Mouse (Mus musculus): ENCODE measurements around the gene Cidec. TPM values are rescaled to one million over a fixed set of nuclear protein-coding genes. Genes with fewer than 3 reads are reported as not detected.

Cidec gene
- polyA plus RNA-seq, 1 experiment from 2014 or later = not detected

GRCm38 (mm10) chr6:113396270-113397030 is 39.1 kb downstream of the Cidec start:
- Histone ChIP-seq H3K27me3 (no peaks in the 10 kb centered on the region), H3K4me2 (replicated peaks) (no peak overlapping the region), H3K36me3 (peaks cover 10% of the 10 kb centered on the region), H3K4me1 (peaks cover 19% of the 10 kb centered on the region), H3K27ac (no peak overlapping the region), H3K9me3 (no peaks in the 10 kb centered on the region), H3K9ac (no peak overlapping the region), H3K4me3 (no peak overlapping the region)
- ATAC-seq (ENCODE audit: low FRiP score, low read depth) = no peak
- WGBS = 85% methylated on average over 10 of the region's 10 CpGs

DNA sequence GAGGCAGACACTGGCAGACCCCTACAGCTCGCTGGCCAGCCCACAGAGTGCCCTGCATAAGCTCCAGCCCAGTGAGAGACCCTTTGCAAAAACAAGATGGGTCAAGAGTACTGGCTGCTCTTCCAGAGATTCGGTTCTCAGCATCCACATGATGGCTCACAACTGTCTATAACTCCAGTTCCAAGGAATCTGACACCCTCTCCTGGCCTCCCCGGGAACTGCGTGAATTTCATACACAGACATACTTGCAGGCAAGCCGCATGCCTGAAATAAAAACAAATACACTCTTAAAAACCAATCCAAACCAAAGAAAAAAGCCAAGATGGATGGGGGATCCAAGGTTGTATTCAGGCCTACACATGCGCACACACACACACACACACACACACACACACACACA is 40.1 kb downstream of the Cidec start:
- no peak overlapping the region for H3K4me2 ChIP-seq (replicated peaks)
- no peak for ATAC-seq (ENCODE audit: low FRiP score, low read depth)
- WGBS = 88% methylated on average over 6 of the region's 6 CpGs
- H3K9ac ChIP-seq = no peak overlapping the region
- H3K4me3 ChIP-seq = no peak overlapping the region
- H3K36me3 ChIP-seq = peaks cover 17% of the 10 kb centered on the region
- H3K9me3 ChIP-seq = no peaks in the 10 kb centered on the region
- no peak overlapping the region for H3K27ac ChIP-seq
- H3K27me3 ChIP-seq = no peaks in the 10 kb centered on the region
- peaks cover 19% of the 10 kb centered on the region for H3K4me1 ChIP-seq

DNA sequence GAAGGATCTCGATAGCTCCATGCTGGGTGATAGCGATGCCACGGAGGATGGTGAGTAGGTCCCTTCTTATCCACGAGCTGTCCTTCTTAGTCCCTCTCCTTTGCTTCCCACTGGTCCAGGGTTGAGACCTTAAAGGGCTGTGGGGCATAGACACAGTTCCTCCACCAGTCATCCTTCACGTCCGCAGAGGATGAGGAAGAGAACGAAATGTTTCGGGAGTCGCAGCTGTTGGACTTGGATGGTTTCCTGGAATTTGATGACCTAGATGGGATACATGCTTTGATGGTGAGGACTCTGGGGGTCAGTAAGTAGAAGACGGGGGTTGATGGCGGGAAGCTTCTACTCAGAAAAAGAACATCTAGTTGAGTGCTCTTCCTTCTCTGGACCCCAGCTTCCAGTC is 40.7 kb downstream of the Cidec start:
- ATAC-seq (ENCODE audit: low FRiP score, low read depth) = no peak
- Histone ChIP-seq H3K27me3 (no peaks in the 10 kb centered on the region), H3K4me1 (peaks cover 24% of the 10 kb centered on the region), H3K27ac (no peak overlapping the region), H3K36me3 (peaks cover 23% of the 10 kb centered on the region), H3K9me3 (no peaks in the 10 kb centered on the region), H3K4me3 (no peak overlapping the region), H3K4me2 (replicated peaks) (no peak overlapping the region), H3K9ac (no peak overlapping the region)
- 93% methylated on average over 11 of the region's 11 CpGs for WGBS

- Histone ChIP-seq H3K9ac (no peak overlapping the region), H3K27ac (no peak overlapping the region), H3K4me3 (no peak overlapping the region), H3K27me3 (no peaks in the 10 kb centered on the region), H3K9me3 (no peaks in the 10 kb centered on the region), H3K36me3 (peaks cover 32% of the 10 kb centered on the region), H3K4me2 (replicated peaks) (no peak overlapping the region), H3K4me1 (peaks cover 26% of the 10 kb centered on the region)
- ATAC-seq (ENCODE audit: low FRiP score, low read depth) = no peak
- WGBS = 87% methylated on average over 6 of the region's 6 CpGs
These were observed 41.6 kb downstream of the Cidec start for GRCm38 (mm10) chr6:113393951-113394350.

GRCm38 (mm10) chr6:113392387-113393071 is 43.0 kb downstream of the Cidec start:
- Histone ChIP-seq H3K27ac (peak overlapping the region; percentile 39; the same call in 1 of the 2 replicates), H3K36me3 (peaks cover 46% of the 10 kb centered on the region), H3K4me1 (peaks cover 26% of the 10 kb centered on the region), H3K27me3 (no peaks in the 10 kb centered on the region), H3K9me3 (no peaks in the 10 kb centered on the region), H3K4me3 (peak overlapping the region; percentile 54), H3K4me2 (replicated peaks) (peak overlapping the region; percentile 91), H3K9ac (peak overlapping the region; percentile 79)
- peak; percentile 78 for ATAC-seq (ENCODE audit: low FRiP score, low read depth)
- WGBS = under 1% methylated on average over 46 of the region's 51 CpGs

- H3K27me3 ChIP-seq = no peaks in the 10 kb centered on the region
- 0 out of 2 replicates have a peak, but pooled peaks have one; percentile 9 for ATAC-seq (ENCODE audit: low FRiP score, low read depth)
- peak overlapping the region; percentile 54 for H3K4me3 ChIP-seq
- H3K9ac ChIP-seq = peak overlapping the region; percentile 79
- peak overlapping the region; percentile 91 for H3K4me2 ChIP-seq (replicated peaks)
- no peak overlapping the region for H3K27ac ChIP-seq
- H3K36me3 ChIP-seq = peaks cover 51% of the 10 kb centered on the region
- 32% methylated on average over 10 of the region's 10 CpGs for WGBS
- no peaks in the 10 kb centered on the region for H3K9me3 ChIP-seq
- H3K4me1 ChIP-seq = peaks cover 26% of the 10 kb centered on the region
These were observed 43.6 kb downstream of the Cidec start for GRCm38 (mm10) chr6:113392015-113392386.

GRCm38 (mm10) chr6:113390715-113391114 is 44.8 kb downstream of the Cidec start:
- Histone ChIP-seq H3K36me3 (peaks cover 57% of the 10 kb centered on the region), H3K27me3 (no peaks in the 10 kb centered on the region)

GRCm38 (mm10) chr6:113388960-113389359 is 46.6 kb downstream of the Cidec start, which contains the start of gene Ttll3:
TSS of gene Ttll3 (plus strand) at chr6:113389260.
- Histone ChIP-seq H3K27ac (peak within 1 kb of the TSS; percentile 48), H3K9ac (0 out of 2 replicates have a peak within 1 kb of the TSS, but pooled peaks have one; percentile 8), H3K4me2 (replicated peaks) (no peak within 1 kb of the TSS), H3K27me3 (no peaks in the 10 kb centered on the region), H3K36me3 (peaks cover 65% of the 10 kb centered on the region), H3K4me1 (peaks cover 26% of the 10 kb centered on the region), H3K4me3 (no peak within 1 kb of the TSS), H3K9me3 (no peaks in the 10 kb centered on the region)
- WGBS = 77% methylated on average over 8 of the region's 8 CpGs
- no peak for ATAC-seq (ENCODE audit: low FRiP score, low read depth)

More at GRCm38 (mm10) chr6:113390715-113391114, 44.8 kb downstream of the Cidec start:
- Histone ChIP-seq H3K27ac (no peak overlapping the region), H3K4me3 (no peak overlapping the region), H3K9me3 (no peaks in the 10 kb centered on the region), H3K4me2 (replicated peaks) (no peak overlapping the region), H3K9ac (no peak overlapping the region), H3K4me1 (peaks cover 26% of the 10 kb centered on the region)
- WGBS = 92% methylated on average over 3 of the region's 3 CpGs
- no peak for ATAC-seq (ENCODE audit: low FRiP score, low read depth)

GRCm38 (mm10) chr6:113386025-113386424 is 49.5 kb downstream of the Cidec start:
- Histone ChIP-seq H3K4me3 (no peak overlapping the region), H3K9ac (no peak overlapping the region), H3K27me3 (no peaks in the 10 kb centered on the region), H3K36me3 (peaks cover 92% of the 10 kb centered on the region), H3K4me2 (replicated peaks) (no peak overlapping the region), H3K27ac (no peak overlapping the region), H3K9me3 (no peaks in the 10 kb centered on the region), H3K4me1 (0 out of 2 replicates have a peak, but pooled peaks cover 7% of the 10 kb centered on the region)
- WGBS = 59% methylated on average over 3 of the region's 3 CpGs
- no peak for ATAC-seq (ENCODE audit: low FRiP score, low read depth)

DNA sequence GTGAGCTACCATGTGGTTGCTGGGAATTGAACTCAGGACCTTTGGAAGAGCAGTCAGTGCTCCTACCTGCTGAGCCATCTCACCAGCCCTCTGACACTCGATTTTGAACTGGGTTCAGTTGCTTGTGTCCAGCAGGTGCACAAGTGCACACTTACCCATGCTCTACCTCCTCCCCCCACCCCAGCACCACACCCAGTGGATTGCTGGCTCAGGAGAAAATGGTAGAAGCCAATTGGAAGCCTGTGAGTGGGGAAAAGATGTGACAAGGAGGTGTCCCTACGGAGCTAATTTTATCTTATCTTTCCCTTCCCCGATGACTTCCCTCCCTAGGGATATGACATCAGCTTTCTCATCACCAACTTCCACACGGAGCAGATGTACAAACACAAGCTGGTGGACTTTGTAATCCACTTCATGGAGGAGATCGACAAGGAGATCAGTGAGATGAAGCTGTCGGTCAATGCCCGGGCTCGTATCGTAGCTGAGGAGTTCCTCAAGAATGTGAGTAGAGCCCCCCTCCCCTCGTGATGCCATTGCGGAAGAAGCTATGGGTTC is 50.3 kb downstream of the Cidec start:
- no peak for ATAC-seq (ENCODE audit: low FRiP score, low read depth)
- H3K36me3 ChIP-seq = peaks cover 92% of the 10 kb centered on the region
- H3K9ac ChIP-seq = no peak overlapping the region
- whole genome bisulfite sequencing = 90% methylated on average over 11 of the region's 11 CpGs
- no peak overlapping the region for H3K4me2 ChIP-seq (replicated peaks)
- H3K27me3 ChIP-seq = no peaks in the 10 kb centered on the region
- H3K9me3 ChIP-seq = no peaks in the 10 kb centered on the region
- 0 out of 2 replicates have a peak, but pooled peaks cover 6% of the 10 kb centered on the region for H3K4me1 ChIP-seq
- H3K4me3 ChIP-seq = no peak overlapping the region
- H3K27ac ChIP-seq = no peak overlapping the region

GRCm38 (mm10) chr6:113384351-113384927 is 51.1 kb downstream of the Cidec start:
- Histone ChIP-seq H3K9me3 (no peaks in the 10 kb centered on the region), H3K4me3 (no peak overlapping the region), H3K27ac (no peak overlapping the region), H3K27me3 (no peaks in the 10 kb centered on the region), H3K4me2 (replicated peaks) (no peak overlapping the region), H3K36me3 (peaks cover 86% of the 10 kb centered on the region), H3K4me1 (peaks cover 2% of the 10 kb centered on the region), H3K9ac (no peak overlapping the region)
- no peak for ATAC-seq (ENCODE audit: low FRiP score, low read depth)
- WGBS = 88% methylated on average over 8 of the region's 8 CpGs

- Histone ChIP-seq H3K9ac (no peak overlapping the region), H3K36me3 (peaks cover 58% of the 10 kb centered on the region), H3K27ac (no peak overlapping the region), H3K4me1 (peaks cover 18% of the 10 kb centered on the region), H3K4me3 (no peak overlapping the region), H3K27me3 (no peaks in the 10 kb centered on the region), H3K9me3 (no peaks in the 10 kb centered on the region), H3K4me2 (replicated peaks) (no peak overlapping the region)
- WGBS = 92% methylated on average over 11 of the region's 11 CpGs
- ATAC-seq (ENCODE audit: low FRiP score, low read depth) = no peak
These were observed 55.1 kb downstream of the Cidec start for GRCm38 (mm10) chr6:113380480-113380879.
